Mouse (Mus musculus) G1E-ER4 (cell line): ENCODE data around the gene Col15a1. TPM values are rescaled to one million over a fixed set of nuclear protein-coding genes. Genes with fewer than 3 reads are reported as not detected.

ENCODE experiments used
- GATA1 ChIP-seq: IDR thresholded peaks from one replicate; pipeline ENCODE4 v1.8.0; 2012; ENCODE audit warnings: low read length, inconsistent platforms
- polyA plus RNA-seq: library from polyadenylated mRNA; stranded (reverse); fragments of >175 nt; gene quantifications from 2 replicates; pipeline ENCODE4 v1.2.3, GENCODE M21; 2012

The Col15a1 gene
- polyA plus RNA-seq, 1 experiment: not detected

- no peak for TF ChIP-seq GATA1
Observed at GRCm38 (mm10) chr4:47279085-47279707, 71.2 kb downstream of the Col15a1 start.

GRCm38 (mm10) chr4:47280126-47280525 lies 72.2 kb downstream of the Col15a1 start:
- TF ChIP-seq GATA1: no peak

GRCm38 (mm10) chr4:47281920-47282682 lies 74.1 kb downstream of the Col15a1 start:
- no peak for TF ChIP-seq GATA1

DNA sequence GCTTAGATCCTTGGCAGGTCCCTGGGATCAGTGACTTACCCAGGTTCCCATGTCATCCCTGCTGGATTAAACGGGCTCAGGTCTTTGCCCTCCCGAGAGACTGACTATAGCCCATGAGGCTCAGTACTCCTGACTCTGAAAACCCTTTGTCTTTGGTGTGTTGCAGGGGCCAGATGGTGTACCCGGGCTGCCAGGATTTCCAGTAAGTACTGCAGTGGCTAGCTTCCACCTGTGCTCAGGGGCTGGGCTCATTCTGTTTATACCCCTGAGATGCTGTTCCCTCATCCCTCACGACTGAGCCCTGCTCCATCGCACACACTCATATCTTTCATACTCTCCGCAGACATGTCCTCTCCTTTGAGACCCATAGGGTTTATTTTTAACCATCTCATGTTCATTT lies 76.3 kb downstream of the Col15a1 start:
- TF ChIP-seq GATA1: no peak

- TF ChIP-seq GATA1: no peak
Observed at GRCm38 (mm10) chr4:47284874-47285273, 76.9 kb downstream of the Col15a1 start.

DNA sequence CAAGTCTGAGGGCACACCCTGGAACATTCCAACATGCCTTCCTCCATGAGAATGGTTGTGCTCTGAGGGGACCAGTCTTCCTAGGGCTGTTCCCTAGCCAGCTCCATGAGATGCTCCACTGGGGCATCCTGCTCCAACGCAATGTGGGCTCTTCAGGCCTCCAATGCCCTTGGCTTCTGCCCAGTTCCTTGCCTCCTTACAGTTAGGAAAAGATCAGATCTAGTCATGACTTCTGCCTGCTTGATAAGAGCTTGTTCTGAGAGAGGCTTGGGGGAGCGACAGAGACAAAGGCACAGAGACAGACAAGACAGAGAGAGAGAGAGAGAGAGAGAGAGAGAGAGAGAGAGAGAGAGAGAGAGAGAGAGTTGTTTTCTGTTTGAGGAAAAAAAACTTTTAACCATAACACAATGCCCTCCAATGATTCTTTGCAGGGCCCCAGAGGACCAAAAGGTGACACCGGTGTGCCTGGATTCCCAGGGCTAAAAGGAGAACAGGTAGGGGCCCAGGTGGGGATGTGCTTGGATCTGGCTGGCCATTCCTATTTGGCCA lies 78.7 kb downstream of the Col15a1 start:
- TF ChIP-seq GATA1: no peak

GRCm38 (mm10) chr4:47287468-47287867 lies 79.5 kb downstream of the Col15a1 start:
- no peak for TF ChIP-seq GATA1

- TF ChIP-seq GATA1: no peak
Observed at GRCm38 (mm10) chr4:47288306-47288705, 80.3 kb downstream of the Col15a1 start.

DNA sequence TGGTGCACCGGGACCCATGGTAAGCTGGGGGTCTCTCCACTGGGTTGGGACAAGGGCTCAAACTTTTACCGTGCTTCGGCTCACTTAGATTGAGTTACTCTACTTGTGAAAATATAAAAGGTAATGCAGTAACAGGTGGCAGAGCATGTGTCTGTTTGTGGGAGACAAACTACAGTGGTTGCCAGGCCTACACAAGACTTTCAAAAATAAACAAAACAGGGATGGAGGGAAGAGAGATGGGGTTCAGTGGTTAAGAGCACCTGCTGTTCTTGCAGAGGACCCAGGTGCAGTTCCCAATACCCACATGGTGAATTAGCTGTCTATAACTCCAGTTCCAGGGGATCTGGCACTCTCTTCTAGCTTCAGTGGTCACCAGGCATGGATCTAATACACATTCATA lies 81.6 kb downstream of the Col15a1 start:
- no peak for TF ChIP-seq GATA1

DNA sequence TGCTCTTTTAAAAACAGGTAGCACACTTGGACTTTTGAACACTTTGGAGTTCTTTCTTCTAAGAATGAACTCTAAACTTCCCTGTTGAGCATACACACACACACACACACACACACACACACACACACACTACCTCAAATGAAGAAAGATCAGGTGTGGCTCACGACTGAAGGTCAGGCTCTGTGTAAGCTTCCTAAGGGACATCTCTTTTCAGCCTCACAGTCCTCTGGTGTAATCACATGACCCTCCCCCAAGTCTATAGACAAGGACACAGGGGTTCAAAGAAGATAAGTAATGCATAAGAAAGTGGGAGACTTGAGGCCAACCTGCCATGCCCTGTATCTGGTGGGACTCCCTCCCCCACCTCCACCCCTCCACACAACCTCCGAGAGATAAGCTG lies 82.5 kb downstream of the Col15a1 start:
- TF ChIP-seq GATA1: no peak

- no peak for TF ChIP-seq GATA1
Observed at GRCm38 (mm10) chr4:47291013-47291412, 83.1 kb downstream of the Col15a1 start.

GRCm38 (mm10) chr4:47292956-47293355 lies 85.0 kb downstream of the Col15a1 start:
- TF ChIP-seq GATA1: no peak

GRCm38 (mm10) chr4:47293771-47294543 lies 86.0 kb downstream of the Col15a1 start:
- no peak for TF ChIP-seq GATA1

DNA sequence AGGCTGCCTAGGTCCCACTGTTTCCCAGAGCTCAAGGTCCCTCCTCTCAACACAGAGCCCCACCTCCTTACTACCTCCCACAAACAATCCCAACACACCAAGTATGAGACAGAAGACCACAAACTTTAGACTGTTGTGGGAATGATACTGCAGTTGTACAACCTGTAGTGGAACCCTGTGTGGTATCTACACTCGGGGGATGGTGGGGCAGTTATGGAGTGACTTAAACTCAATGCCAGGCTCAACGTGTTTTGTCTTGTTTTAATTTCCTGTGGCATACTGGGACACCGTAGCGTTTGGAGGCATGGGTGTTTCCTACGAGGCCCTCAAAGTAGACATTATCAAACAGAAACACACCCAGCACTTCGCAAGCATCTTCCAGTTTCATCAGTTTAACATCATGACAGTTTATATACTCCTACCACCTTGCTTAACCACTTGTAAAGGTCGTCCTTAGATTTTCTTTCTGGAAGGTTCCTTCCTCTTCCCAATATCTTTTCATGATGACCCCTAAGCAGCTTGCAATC lies 86.6 kb downstream of the Col15a1 start:
- TF ChIP-seq GATA1: no peak

GRCm38 (mm10) chr4:47295547-47295946 lies 87.6 kb downstream of the Col15a1 start:
- TF ChIP-seq GATA1: no peak

DNA sequence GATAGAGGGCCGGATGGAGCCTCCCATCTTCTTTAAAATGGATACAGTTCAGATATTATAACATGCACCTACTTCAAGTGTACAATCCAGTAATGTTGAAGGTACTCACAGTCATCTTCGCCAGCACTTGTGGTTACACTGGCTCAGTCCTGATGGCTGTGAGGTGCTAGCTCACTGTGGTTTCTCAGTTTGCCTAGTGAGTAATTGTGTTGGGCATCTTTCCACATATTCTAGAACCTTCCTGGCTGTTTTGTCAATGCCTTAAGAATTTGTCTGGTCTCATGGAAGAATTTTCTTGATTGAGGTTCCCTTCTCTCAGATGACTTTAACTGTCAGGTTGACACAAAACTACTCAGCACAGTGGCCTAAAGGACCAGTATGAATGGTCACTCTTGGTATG lies 92.7 kb downstream of the Col15a1 start:
- no peak for TF ChIP-seq GATA1
